Mouse (Mus musculus): ENCODE measurements around the gene Cmbl. TPM values are rescaled to one million over a fixed set of nuclear protein-coding genes. Genes with fewer than 3 reads are reported as not detected.

Gene Cmbl
- polyA plus RNA-seq, 1 experiment from 2014 or later: 5.2 TPM

GRCm38 (mm10) chr15:31534421-31535258 is 30.5 kb upstream of the Cmbl start:
- ATAC-seq (ENCODE audit: insufficient read depth): no peak
- H3K4me3 ChIP-seq (ENCODE audit: low read depth, low read length): no peak overlapping the region
- no peaks in the 10 kb centered on the region for H3K9me3 ChIP-seq (ENCODE audit: low read depth, low read length)
- H3K27ac ChIP-seq (ENCODE audit: low read depth): no peak overlapping the region
- no peaks in the 10 kb centered on the region for H3K4me1 ChIP-seq (ENCODE audit: insufficient read depth)
- H3K27me3 ChIP-seq (ENCODE audit: insufficient read depth, low read length): no peaks in the 10 kb centered on the region
- 79% methylated on average over 7 of the region's 7 CpGs for WGBS
- no peak overlapping the region for H3K4me2 ChIP-seq
- no peak for DNase-seq
- no peaks in the 10 kb centered on the region for H3K36me3 ChIP-seq (ENCODE audit: insufficient read depth)
- H3K9ac ChIP-seq: no peak overlapping the region
- no peak for TF ChIP-seq CTCF (IDR thresholded peaks at IDR 0.05; ENCODE audit: low read depth)

- WGBS: 29% methylated on average over 8 of the region's 8 CpGs
Measured at GRCm38 (mm10) chr15:31535259-31535855, 29.8 kb upstream of the Cmbl start.

GRCm38 (mm10) chr15:31536051-31536737 is 29.0 kb upstream of the Cmbl start:
- H3K9ac ChIP-seq: no peak overlapping the region
- H3K4me3 ChIP-seq (ENCODE audit: low read depth, low read length): no peak overlapping the region
- H3K27me3 ChIP-seq (ENCODE audit: insufficient read depth, low read length): no peaks in the 10 kb centered on the region
- no peak overlapping the region for H3K4me2 ChIP-seq
- no peaks in the 10 kb centered on the region for H3K9me3 ChIP-seq (ENCODE audit: low read depth, low read length)
- H3K36me3 ChIP-seq (ENCODE audit: insufficient read depth): no peaks in the 10 kb centered on the region
- H3K4me1 ChIP-seq (ENCODE audit: insufficient read depth): no peaks in the 10 kb centered on the region
- ATAC-seq (ENCODE audit: insufficient read depth): no peak
- TF ChIP-seq CTCF (IDR thresholded peaks at IDR 0.05; ENCODE audit: low read depth): no peak
- no peak overlapping the region for H3K27ac ChIP-seq (ENCODE audit: low read depth)
- 26% methylated on average over 7 of the region's 7 CpGs for WGBS
- DNase-seq: peak; percentile 5

More at GRCm38 (mm10) chr15:31535259-31535855, 29.8 kb upstream of the Cmbl start:
- Histone ChIP-seq H3K36me3 (ENCODE audit: insufficient read depth) (no peaks in the 10 kb centered on the region), H3K9ac (no peak overlapping the region), H3K9me3 (ENCODE audit: low read depth, low read length) (no peaks in the 10 kb centered on the region), H3K27me3 (ENCODE audit: insufficient read depth, low read length) (no peaks in the 10 kb centered on the region), H3K4me2 (no peak overlapping the region), H3K4me1 (ENCODE audit: insufficient read depth) (no peaks in the 10 kb centered on the region), H3K27ac (ENCODE audit: low read depth) (no peak overlapping the region), H3K4me3 (ENCODE audit: low read depth, low read length) (no peak overlapping the region)
- no peak for DNase-seq
- no peak for ATAC-seq (ENCODE audit: insufficient read depth)
- no peak for TF ChIP-seq CTCF (IDR thresholded peaks at IDR 0.05; ENCODE audit: low read depth)

- Histone ChIP-seq H3K4me1 (ENCODE audit: insufficient read depth) (peaks cover 6% of the 10 kb centered on the region; the same call in 1 of the 2 replicates), H3K9me3 (ENCODE audit: low read depth, low read length) (no peaks in the 10 kb centered on the region), H3K4me3 (ENCODE audit: low read depth, low read length) (no peak overlapping the region), H3K9ac (no peak overlapping the region), H3K27ac (ENCODE audit: low read depth) (no peak overlapping the region), H3K27me3 (ENCODE audit: insufficient read depth, low read length) (no peaks in the 10 kb centered on the region), H3K4me2 (no peak overlapping the region), H3K36me3 (ENCODE audit: insufficient read depth) (no peaks in the 10 kb centered on the region)
- no peak for TF ChIP-seq CTCF (IDR thresholded peaks at IDR 0.05; ENCODE audit: low read depth)
- ATAC-seq (ENCODE audit: insufficient read depth) (no peak), DNase-seq (no peak)
- 85% methylated on average over 2 of the region's 2 CpGs for WGBS
Measured at GRCm38 (mm10) chr15:31537706-31538105, 27.5 kb upstream of the Cmbl start.

DNA sequence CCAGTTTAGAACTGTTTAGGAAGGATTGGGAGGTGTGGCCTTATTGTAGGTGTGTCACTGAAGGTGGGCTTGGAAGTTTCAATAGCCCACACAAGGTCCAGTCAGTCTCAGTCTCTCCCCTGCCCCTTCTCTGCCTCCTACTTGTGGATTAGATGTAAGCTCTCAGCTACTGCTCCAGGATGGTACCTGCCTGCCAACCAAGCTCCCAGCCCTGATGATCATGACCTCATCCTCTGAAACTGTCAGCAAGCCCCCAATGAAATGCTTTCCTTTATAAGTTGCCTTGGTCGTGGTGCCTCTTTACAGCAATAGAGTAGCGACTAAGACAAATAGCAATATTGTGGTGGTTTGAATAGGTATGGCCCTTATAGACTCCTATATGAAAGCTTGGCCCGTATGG is 26.8 kb upstream of the Cmbl start:
- H3K27ac ChIP-seq (ENCODE audit: low read depth): no peak overlapping the region
- no peak for ATAC-seq (ENCODE audit: insufficient read depth)
- H3K36me3 ChIP-seq (ENCODE audit: insufficient read depth): no peaks in the 10 kb centered on the region
- no peak for DNase-seq
- no peak overlapping the region for H3K4me3 ChIP-seq (ENCODE audit: low read depth, low read length)
- TF ChIP-seq CTCF (IDR thresholded peaks at IDR 0.05; ENCODE audit: low read depth): no peak
- H3K4me1 ChIP-seq (ENCODE audit: insufficient read depth): peaks cover 6% of the 10 kb centered on the region; the same call in 1 of the 2 replicates
- H3K27me3 ChIP-seq (ENCODE audit: insufficient read depth, low read length): no peaks in the 10 kb centered on the region
- H3K9ac ChIP-seq: no peak overlapping the region
- 90% methylated on average over 3 of the region's 3 CpGs for WGBS
- no peak overlapping the region for H3K4me2 ChIP-seq
- no peaks in the 10 kb centered on the region for H3K9me3 ChIP-seq (ENCODE audit: low read depth, low read length)

DNA sequence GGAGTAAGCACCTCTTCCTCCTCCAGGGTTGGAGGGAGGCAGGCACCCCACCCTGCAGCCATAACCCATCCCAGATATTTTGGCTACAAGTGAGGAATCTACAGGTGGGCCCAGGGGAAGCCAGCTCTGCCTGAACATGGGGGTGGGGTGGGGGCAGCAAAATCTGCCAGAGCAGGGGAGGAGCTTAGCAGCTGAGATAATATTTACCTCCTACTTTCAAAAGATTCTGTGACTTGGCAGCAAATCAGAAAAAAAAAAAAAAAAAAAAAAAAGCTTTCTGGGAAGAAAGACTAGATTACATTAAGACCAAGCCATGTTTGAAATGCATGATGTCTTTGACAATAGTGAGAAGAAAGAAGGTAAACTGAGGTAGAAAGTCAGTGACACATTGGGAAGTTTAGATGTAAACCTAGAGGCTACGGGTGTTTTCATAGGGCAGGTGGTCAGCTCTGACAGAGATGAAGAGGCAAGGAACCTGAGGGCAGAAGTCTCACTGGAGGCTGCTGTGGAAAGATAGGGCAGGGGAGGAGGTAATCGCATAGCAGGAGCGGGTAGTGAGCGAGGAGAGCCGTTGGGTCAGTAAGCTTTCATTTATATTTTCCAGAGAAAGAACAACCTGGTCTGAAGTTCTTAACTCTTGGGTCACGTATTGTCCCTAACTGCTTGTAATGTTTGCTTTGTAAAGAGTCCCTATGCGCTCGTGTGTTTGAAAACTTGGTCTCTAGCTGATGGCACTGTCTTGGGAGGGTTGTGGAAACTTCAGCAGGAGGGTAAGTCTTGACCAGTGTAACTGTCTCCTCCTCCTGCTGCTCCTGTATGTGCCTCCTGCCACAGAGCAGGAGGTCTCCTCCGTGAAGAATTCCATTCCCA is 25.3 kb upstream of the Cmbl start:
- H3K4me2 ChIP-seq: no peak overlapping the region
- peak; percentile 39; the same call in 1 of the 2 replicates for ATAC-seq (ENCODE audit: insufficient read depth)
- WGBS: 40% methylated on average over 9 of the region's 9 CpGs

More for the DNA sequence above, 25.3 kb upstream of the Cmbl start:
- DNase-seq: peak; percentile 51
- H3K36me3 ChIP-seq (ENCODE audit: insufficient read depth): no peaks in the 10 kb centered on the region
- no peak for TF ChIP-seq CTCF (IDR thresholded peaks at IDR 0.05; ENCODE audit: low read depth)
- H3K9me3 ChIP-seq (ENCODE audit: low read depth, low read length): no peaks in the 10 kb centered on the region
- no peak overlapping the region for H3K9ac ChIP-seq
- H3K4me3 ChIP-seq (ENCODE audit: low read depth, low read length): no peak overlapping the region
- no peaks in the 10 kb centered on the region for H3K27me3 ChIP-seq (ENCODE audit: insufficient read depth, low read length)
- H3K27ac ChIP-seq (ENCODE audit: low read depth): peak overlapping the region; percentile 1; the same call in 1 of the 2 replicates
- peaks cover 6% of the 10 kb centered on the region; the same call in 1 of the 2 replicates for H3K4me1 ChIP-seq (ENCODE audit: insufficient read depth)
